Mouse (Mus musculus) gastrocnemius, adult 2 months (tissue): Measurements from ENCODE around the gene Ptprm. TPM values are rescaled to one million over a fixed set of nuclear protein-coding genes. Genes with fewer than 3 reads are reported as not detected.

Experiments
- DNase-seq: peaks from one replicate; pipeline ENCODE4 v3.0.0; 2022
- H3K27ac ChIP-seq: fragments of 200-600 bp; 2 replicates; pipeline ENCODE4 v1.8.1; 2022; ENCODE audit warnings: mild to moderate bottlenecking
- H3K4me3 ChIP-seq: fragments of 200-600 bp; 2 replicates; pipeline ENCODE4 v1.8.1; 2022; ENCODE audit warnings: mild to moderate bottlenecking, moderate library complexity
- CTCF ChIP-seq: fragments of 200-600 bp; IDR thresholded peaks from 2 replicates; pipeline ENCODE4 v1.8.1; 2022; ENCODE audit warnings: antibody characterized with exemption, mild to moderate bottlenecking, moderate library complexity
- intact Hi-C: fragments of 180-260 bp; cut with DNase I; formaldehyde crosslinking; loops from one replicate; pipeline ENCODE4 v1.15.1; 2025
- total RNA-seq, 2 experiments: library from RNA; stranded (reverse); gene quantifications; 2 replicates each; pipeline ENCODE4 v1.2.3; 2021

Ptprm gene
- total RNA-seq, 2 experiments from 2014 or later, result 21.5 to 32.7 TPM

DNA sequence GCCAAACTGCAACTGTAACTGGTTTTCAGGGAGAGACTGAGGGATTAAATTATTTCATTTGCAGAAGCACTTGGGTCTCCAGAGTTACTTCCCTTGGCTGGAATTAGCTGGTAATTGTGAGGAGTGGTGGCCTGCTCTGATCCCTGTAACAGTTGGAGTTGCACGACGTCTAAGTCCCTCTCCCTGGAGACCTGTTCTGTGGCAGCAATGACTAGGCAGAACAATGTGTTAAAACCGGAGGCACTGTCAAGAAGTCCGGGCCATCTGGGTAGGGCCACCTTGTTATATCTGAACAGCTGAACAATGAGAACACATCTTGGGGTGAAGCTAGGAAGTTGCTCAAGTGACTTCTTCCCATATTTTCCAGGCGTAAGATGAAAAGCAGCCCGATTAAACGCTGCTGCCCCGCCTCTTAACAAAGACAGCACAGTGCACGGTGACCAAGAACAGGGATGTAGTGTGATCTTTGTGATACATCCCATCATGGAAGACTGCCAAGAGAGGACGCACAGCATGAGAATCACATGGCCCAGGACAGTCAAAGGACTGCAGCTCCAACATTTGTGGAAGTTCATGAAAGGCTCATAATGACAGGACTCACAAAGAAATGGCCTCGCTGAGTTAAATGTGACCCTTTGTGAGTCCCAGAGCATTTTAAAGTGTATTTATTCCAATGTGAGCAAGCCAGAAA lies 301.5 kb downstream of the Ptprm start:
- Histone ChIP-seq H3K4me3 (no peak overlapping the region), H3K27ac (no peak overlapping the region)
- intact Hi-C loops, result no loop called here
- no peak for TF ChIP-seq CTCF
- DNase-seq, result no peak

DNA sequence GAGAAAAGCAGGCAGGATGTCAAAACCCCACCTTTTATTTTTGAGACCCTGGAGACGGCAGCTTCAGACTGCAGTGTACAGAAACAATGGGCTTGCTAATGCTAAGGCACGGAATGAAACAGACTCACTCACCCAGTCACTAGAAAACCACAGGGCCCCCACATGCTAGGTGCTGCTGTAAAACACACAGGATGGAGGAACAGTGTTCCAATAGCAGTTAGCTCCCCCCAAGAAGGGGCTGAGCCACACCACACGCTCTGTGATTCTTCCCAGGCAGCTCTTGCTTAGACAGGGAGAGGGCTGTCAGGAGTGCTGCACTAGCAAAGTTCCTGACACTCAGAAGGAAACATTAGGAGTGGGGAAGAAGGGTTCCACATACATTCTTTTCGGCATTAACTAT lies 306.6 kb downstream of the Ptprm start:
- no peak overlapping the region for H3K4me3 ChIP-seq
- no peak overlapping the region for H3K27ac ChIP-seq
- DNase-seq, result no peak
- intact Hi-C loops, result no loop called here
- no peak for TF ChIP-seq CTCF

DNA sequence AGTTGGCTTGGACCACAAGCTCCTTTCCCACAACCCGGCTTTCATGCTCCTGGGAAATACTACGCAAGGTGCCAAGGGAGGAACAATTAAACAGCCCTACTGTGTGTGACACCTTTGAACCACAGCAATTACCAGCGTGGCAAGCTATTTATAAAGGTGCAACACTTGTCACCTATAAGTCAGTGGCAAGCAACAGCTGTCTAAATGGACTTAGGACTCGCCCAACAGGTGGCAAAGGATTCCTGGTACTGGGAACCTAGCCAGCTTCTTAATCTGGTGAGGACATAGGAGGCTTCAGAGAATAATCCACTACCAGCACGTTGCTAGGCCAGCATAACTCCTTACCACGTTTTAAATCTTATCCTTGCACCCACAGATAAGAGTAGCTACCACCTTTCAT lies 315.7 kb downstream of the Ptprm start:
- DNase-seq, result no peak
- Histone ChIP-seq H3K27ac (no peak overlapping the region), H3K4me3 (no peak overlapping the region)
- TF ChIP-seq CTCF, result no peak
- intact Hi-C loops, result no loop called here

DNA sequence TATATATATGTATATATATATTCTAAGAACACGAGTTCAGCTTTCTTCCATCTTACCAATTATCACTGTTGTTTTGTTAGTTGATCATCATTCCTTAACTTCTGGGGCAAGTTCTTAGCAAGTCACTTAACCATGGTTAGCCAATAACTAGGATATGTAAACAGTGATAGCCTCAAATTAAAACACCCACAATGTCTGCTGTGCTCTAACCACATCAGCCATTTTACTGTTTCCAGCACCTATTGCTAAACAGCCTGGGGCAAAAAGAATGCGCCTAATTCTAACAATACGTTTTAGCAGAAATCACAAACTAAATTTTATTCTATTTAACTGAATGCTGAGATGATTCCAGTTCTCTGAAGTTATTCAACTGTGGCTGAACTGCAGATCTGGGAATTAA lies 320.7 kb downstream of the Ptprm start:
- H3K27ac ChIP-seq, result no peak overlapping the region
- intact Hi-C loops, result no loop called here
- DNase-seq, result no peak
- TF ChIP-seq CTCF, result no peak
- no peak overlapping the region for H3K4me3 ChIP-seq

DNA sequence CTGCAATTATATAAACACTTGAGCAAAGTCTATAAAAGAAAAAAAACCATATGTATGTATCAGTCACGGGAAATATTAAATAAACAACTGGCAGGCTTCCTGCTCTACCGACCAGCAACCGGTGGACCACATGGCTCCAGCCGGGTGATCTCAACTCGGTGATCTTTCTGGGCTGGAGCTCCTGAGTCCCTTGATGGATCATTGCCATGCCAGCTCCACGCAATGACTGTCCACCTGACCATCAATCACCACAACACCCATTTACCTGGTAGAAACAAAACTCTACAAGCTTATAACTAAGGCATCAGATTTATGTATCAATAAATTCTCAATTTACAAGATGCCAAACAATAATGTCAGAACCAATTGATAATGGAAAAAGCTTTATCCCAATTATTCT lies 322.2 kb downstream of the Ptprm start:
- intact Hi-C loops, result no loop called here
- H3K4me3 ChIP-seq, result no peak overlapping the region
- H3K27ac ChIP-seq, result no peak overlapping the region
- no peak for DNase-seq
- TF ChIP-seq CTCF, result no peak

DNA sequence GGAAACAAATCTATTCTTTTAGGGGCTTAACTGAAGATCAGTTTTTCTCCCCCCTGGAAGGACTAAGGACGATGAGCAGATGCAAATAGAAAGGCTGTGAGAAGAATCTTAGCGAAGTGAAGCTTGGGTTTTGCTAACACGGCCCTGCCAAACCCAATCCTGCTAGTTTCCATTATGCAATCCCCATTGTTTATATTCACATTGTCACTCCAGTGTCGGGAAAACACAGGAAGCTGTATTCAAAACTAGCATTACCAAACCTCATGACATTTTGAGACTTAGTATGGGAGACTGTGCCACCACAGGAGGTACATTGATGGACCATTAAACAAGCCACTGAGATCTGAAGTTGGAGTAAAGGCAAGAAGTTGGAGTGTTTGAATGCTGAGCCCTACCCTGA lies 322.9 kb downstream of the Ptprm start:
- H3K4me3 ChIP-seq, result no peak overlapping the region

DNA sequence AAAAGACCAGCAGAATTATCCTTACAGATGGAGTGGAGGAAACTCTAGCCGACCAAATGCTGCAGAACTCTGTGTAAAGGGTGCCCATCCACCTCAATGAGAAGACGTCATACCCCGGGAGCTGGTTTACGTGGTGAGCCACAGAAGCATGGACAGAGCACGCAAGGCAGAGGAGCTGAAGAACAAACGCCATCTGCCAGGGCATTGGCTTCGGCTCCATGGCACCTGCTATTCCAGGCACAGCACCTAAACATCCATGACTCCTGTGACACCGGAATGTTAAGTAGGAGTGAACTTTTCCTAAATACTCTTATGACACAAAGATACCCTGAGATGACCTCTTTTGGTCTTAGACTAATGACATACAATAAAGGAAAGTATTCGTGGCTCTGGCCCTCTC lies 327.0 kb downstream of the Ptprm start:
- DNase-seq, result no peak
- intact Hi-C loops, result no loop called here
- Histone ChIP-seq H3K27ac (no peak overlapping the region), H3K4me3 (no peak overlapping the region)
- TF ChIP-seq CTCF, result no peak

More for the DNA sequence above, 322.9 kb downstream of the Ptprm start:
- no peak overlapping the region for H3K27ac ChIP-seq
- no peak for DNase-seq
- TF ChIP-seq CTCF, result no peak
- intact Hi-C loops, result no loop called here

DNA sequence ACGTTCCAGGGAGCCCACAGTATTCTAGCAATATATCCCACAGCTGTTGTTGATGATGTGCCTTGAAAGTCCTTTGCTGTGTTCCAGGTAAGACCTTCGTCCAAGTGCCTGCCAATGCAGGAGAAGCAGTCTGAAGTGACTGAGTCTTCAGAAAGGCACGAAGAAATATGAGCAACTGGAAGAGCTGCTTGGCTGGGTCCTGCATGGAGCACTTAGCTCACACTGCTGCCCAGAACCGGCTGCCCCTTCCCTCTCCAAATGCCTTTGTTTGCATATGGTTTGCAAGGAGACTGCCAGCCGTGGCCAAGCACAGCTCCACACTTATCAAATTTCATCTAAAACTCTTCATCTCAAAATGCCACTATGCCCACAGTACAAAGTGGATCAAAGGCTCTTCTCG lies 337.8 kb downstream of the Ptprm start:
- H3K4me3 ChIP-seq, result no peak overlapping the region
- DNase-seq, result no peak
- TF ChIP-seq CTCF, result no peak
- intact Hi-C loops, result no loop called here
- H3K27ac ChIP-seq, result no peak overlapping the region

DNA sequence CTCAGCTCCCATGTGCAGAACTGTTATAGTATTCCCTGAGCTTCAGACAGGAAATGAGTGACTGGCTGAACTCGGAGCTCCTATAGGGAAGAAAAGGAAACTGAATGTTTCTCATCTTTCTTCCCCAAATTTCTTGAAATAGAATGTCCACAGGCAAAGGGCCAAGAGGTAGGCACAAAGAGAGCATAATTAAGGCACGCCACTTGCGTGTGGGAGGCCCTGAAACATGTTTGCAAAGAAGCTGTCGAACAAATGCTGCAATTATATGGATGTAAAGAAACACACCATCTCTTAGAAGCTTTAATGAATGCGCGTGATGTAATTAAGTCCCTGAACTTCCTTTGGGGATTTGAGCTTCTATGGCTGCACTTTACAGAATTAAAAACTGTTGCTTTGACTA lies 341.0 kb downstream of the Ptprm start:
- no peak for DNase-seq
- intact Hi-C loops, result no loop called here
- no peak for TF ChIP-seq CTCF
- Histone ChIP-seq H3K27ac (no peak overlapping the region), H3K4me3 (no peak overlapping the region)

DNA sequence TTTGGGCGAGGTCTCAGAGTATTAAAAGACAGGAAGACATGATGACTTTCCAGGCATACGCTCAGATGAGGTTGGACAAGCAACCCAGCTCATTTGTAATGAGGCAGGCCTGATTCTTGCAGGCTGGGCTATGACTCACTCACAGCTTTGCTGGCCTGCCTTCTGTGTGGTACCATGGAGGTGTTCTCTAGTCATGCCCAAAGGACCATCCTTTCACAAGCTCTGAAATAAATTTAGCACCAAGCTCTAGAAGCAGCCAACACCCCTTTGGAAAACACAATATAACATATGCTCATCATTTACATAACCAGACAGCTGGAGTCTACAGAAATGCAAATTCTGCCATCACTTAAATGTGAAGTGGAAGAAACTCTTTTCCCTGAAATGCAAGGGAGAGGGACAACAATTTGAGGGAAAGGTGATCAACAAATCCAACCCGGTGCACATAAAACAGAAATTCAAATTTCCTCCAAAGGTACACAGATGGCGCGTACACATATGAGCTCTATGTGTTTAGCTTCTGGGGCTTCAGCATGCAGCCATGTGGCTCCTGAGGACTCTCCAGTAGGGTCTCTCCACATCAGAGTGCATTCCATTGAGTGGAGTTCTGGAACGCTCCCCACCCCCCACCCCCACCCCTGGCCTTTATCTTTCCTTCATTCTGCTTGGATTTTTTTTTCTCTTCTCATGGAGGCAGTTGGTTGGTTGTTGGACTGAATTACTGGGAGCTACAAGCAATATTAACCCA lies 342.2 kb downstream of the Ptprm start:
- H3K4me3 ChIP-seq, result no peak overlapping the region
- intact Hi-C loops, result no loop called here
- DNase-seq, result no peak
- no peak overlapping the region for H3K27ac ChIP-seq
- TF ChIP-seq CTCF, result no peak

DNA sequence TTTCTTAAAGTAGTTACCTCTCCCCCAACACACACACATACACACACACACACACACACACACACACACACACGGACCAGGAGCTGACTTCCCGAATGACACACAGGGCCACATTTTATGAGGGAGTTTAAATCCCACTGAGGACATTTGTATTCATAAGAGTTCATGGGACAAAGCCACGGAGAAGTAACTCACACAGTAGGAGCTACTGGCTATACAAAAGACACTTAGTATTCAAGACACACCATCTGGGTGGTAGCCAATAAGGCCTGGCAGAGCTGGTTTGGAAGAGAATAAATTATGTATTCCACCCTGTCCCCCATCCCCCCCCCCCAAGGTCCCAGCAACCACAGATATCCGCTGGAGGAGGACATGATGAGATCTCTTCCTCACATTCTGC lies 344.1 kb downstream of the Ptprm start:
- DNase-seq, result no peak
- TF ChIP-seq CTCF, result no peak
- intact Hi-C loops, result no loop called here
- H3K4me3 ChIP-seq, result no peak overlapping the region
- H3K27ac ChIP-seq, result no peak overlapping the region

DNA sequence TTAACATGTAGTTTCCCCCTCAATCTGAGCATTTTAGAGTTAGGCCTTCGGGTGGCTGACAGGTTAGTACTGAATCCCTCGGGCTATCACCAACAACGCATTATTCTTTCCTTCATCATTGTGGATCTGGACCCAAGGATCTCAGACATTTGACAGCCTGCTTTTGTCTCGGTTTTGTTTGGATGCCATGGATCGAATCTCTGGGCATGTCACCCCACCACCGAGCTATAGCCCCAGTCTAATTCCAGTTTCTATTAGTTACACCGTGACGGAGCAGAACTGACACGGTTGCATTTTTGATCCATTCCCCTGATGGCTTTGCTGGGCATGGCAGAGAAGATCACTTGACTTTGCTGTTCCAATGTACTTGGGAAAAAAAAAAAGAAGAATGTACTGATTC lies 346.1 kb downstream of the Ptprm start:
- no peak for TF ChIP-seq CTCF
- intact Hi-C loops, result no loop called here
- Histone ChIP-seq H3K27ac (0 out of 2 replicates have a peak overlapping the region, but pooled peaks have one; percentile 74), H3K4me3 (no peak overlapping the region)
- no peak for DNase-seq

DNA sequence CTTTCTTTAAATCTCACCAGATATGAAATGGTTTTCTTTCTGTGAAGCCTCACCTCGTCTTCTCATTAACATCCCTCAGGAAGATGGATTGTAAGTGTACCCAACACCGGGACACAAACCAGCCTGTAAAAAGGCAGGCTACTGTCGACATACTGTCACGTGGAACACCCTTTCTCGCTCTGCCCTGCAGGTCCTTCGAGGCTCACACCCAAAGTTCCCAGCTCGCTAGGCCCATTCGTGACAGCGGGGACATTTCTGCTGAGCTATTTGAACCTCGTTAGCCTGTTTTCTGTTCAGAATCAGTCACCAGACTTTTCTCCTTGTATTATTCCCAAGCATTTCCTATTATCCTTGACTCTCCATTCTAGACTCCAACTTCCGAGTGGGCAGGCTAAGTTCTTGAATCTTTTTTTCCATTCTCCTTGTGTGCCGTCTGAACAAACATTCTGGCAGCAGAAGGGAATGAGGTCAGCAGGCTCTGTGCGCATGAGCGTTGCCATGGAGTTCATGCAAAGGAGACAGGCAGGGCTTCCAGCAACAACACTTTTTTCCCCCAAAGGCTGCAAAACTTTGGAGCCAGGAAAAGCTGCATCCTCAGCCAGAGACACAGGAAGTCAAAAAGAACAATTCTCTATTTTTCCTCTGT lies 347.4 kb downstream of the Ptprm start:
- no peak for TF ChIP-seq CTCF
- H3K4me3 ChIP-seq, result peak overlapping the region; percentile 38
- DNase-seq, result peak; percentile 85
- H3K27ac ChIP-seq, result peak overlapping the region; percentile 78
- intact Hi-C loops, result no loop called here

DNA sequence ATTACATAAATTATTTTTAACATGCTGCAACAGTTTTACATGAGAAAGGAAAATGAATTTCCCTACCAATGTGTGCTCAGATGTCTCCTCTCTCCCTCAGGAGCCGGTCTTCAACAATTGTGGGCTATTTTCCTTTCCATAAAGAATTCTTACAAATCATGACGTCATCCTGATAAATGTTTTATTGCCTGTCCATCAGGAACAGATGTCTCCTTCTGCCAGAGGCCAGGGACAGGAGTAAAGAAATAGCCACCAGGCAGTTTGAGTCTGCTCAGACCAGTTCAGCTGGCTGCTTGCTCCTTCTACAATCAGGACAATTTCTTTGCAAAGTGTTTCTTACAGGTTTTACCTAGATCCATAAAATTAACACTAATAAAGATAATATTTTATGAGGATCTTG lies 357.4 kb downstream of the Ptprm start:
- Histone ChIP-seq H3K27ac (no peak overlapping the region), H3K4me3 (no peak overlapping the region)
- intact Hi-C loops, result no loop called here
- no peak for TF ChIP-seq CTCF
- DNase-seq, result no peak
